Mouse (Mus musculus) adrenal gland, postnatal 14 days (tissue): ENCODE results near the gene Neurl1b. TPM values are rescaled to one million over a fixed set of nuclear protein-coding genes. Genes with fewer than 3 reads are reported as not detected.

ENCODE experiments used
- DNase-seq: peaks from one replicate; pipeline ENCODE4 v3.0.0; 2021; ENCODE audit warnings: mixed read lengths
- long read RNA-seq, 2 experiments: library from polyadenylated mRNA; stranded (forward); transcript quantifications; one replicate each; pipeline ENCODE4 v2.0.0; 2021
- total RNA-seq: library from RNA; stranded (reverse); gene quantifications from 2 replicates; pipeline ENCODE4 v1.2.3, GENCODE M21; 2021

Gene Neurl1b
- total RNA-seq: 50.0 and 51.1 TPM in 2 replicates
- long read RNA-seq, experiment 1, partial matches to known transcripts: 0 of 4 reads
- long read RNA-seq, experiment 1, other reads (novel, unspliced or antisense): 4 of 4 reads
- long read RNA-seq, experiment 2, partial matches to known transcripts: 0 of 8 reads
- long read RNA-seq, experiment 2, other reads (novel, unspliced or antisense): 8 of 8 reads

DNA sequence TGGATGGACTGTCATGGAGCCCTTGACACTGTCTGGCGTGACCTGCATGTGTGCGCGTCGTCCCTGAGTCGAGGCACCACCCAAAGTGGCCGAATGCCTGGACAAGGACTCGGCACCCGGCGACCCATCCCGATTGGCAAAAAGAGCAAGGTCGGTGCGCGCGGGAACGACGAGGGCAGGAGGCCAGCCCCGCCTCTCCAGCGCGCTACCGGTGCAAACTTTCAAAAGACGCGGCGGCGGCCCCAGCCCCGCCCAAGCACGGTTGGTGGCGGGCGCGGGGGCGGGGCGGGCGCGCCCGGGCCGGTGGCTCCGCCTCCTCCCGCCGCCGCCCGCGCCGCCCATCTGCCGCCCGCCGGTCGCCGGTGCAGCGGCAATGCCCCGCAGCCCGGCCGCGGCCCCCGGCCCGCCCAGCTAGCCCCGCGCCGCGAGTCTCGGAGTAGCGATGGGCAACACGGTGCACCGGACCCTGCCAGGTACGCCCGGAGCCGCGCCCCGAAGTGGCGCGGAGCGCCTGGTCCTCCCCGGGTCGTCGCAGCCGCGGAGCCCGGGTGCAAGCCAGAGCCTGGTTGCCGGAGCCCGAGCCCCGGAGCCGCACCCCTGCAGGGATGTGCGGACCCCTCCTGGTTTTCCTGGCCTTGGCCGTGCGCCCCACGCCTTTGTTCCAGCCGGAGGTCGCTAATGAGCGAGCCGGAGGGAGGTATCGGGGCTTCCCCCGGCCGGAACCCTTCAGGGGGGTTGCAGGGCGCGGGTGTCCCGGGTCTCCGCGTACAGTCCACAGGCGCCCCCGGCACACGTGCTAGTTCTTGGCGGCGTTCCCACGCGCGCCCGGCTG is at the start of gene Neurl1b:
TSS of gene Neurl1b (plus strand) at position 307 of the 832 bp plus-strand sequence.
- peak; percentile 83 for DNase-seq

DNA sequence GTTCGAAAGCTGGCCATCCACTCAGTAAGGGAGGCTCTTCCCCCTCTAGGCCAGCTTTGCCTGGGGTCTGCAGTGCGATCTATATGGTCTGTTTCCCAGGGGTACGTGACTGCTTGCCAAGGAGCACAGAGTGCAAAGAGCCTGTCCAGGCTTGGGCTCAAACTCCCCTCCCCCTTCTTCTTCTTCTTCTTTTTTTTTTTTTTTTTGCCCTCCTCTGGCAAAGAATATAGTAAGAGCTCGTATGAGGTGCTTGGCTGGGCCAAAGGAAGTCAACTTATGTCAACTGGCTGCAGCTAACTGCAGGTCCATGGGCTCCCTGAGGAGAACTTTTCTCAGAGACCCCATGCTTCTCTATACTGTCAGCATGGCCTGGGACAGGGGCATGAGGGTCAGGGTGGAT is 47.8 kb upstream of the Neurl1b start:
- no peak for DNase-seq

DNA sequence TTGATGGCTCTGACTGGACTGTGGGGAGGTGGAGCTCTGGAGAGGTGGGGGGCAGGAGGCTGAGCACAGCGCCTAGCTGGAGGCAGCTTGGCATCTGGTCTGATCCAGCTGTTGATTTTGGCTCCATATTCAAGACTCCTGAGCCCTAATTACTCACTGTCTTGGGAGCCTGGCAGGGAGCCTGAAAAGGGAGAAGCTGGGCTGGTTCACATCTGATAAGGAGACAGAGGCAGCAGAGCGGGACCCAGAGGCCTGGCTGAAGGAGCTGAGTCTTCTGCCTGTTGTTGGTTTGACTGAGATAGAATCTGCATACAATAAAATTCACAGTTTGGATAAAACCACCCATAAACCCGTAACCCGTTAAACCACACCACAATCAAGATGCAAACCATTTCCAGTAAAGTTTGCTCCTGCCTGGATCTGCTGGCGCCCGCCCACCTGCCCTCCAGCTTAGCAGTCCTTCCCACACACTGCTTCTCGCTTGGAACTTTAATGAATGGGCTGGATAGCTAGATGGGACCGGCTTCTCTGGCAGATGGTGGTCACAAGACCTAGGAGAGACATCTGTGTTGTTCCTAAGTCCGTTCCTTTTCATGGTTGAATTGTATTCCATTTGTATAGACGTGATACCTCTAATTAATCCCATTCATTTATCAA is 46.2 kb upstream of the Neurl1b start:
- DNase-seq: peak; percentile 91

DNA sequence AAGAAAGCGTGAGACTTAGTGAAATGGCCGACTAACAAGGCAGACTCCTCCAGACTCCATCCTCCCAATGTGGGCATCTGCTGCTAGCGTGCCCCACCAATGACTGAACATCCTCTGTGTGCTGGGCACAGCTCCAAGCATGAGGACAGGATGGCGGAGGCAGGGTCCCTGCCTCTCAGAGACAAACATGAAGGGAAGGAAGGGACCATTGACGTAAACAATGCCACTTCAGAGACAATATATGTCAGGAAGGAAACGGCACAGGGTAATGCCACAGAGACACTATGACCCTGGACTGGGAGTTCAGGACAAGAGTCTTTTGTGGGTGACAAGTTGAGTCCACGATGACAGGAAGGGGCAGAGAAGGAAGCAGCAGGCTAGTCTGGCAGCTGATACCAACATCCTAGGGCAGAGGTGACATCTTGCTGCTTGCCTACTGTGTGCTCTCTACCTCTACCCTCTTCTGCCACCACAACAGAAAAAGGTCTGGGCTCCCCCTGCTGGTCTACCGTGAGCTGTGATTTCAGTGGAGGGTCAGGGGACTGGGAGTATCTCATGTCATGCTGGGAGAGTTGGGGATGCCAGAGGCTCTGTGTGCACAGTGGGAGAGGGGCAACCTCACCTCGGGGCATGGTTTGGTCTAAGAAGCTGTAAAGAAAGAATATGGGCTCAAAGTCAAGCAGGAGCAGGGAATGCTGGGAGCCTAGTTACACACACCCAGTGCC is 43.9 kb upstream of the Neurl1b start:
- peak; percentile 72 for DNase-seq

DNA sequence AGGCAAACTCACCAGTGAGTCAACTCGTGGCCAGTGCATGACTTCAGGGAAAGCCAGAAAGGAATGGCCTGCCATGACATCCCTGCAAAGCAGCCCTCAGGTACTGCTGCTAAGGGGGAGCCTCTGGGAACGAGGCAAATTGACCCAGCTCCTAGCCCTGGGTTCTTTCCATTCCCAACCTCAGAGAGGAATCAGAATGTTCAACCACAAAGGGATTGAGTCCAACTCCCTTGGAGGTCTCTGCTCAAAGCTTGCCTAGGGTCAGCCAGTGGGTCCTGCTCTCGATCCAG is 43.4 kb upstream of the Neurl1b start:
- DNase-seq: no peak

DNA sequence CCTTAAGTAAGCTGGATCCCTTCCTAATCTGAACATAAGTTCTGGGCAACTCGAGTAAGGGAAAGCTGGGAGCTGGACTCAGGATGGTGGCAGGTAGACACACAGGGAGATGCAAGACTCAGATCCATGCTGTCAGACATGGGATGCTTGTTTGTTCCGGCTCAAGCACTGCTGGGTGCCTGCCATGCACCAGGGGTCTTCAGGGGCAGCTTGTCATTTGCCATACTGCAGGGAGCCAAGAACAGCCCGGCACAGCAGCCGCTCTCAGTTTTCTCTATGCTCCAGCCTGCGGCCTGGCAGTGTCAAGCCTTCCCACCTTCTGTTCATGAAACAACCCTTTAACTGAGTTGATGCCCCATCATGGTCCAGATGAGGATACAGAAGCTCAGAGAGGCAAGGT is 41.4 kb upstream of the Neurl1b start:
- no peak for DNase-seq

DNA sequence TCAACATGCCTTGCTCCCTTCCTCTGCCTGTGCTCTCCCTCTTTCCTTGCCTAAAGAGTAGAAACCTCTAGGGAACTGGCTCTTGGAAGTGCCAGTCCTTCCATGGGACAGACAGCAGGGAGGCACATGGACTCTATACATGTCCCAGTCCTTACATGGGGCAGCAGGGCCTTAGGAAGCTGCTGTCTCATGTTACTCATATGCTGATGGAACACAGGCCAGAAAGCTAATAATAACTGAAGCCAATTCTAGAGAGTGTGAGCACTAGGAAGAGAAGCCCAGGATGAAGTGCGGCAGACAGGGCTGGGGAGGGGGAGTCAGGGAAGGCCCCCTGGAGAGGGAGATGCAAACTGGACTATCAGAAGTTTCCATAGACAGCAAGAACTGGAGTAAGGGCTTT is 38.2 kb upstream of the Neurl1b start:
- no peak for DNase-seq

DNA sequence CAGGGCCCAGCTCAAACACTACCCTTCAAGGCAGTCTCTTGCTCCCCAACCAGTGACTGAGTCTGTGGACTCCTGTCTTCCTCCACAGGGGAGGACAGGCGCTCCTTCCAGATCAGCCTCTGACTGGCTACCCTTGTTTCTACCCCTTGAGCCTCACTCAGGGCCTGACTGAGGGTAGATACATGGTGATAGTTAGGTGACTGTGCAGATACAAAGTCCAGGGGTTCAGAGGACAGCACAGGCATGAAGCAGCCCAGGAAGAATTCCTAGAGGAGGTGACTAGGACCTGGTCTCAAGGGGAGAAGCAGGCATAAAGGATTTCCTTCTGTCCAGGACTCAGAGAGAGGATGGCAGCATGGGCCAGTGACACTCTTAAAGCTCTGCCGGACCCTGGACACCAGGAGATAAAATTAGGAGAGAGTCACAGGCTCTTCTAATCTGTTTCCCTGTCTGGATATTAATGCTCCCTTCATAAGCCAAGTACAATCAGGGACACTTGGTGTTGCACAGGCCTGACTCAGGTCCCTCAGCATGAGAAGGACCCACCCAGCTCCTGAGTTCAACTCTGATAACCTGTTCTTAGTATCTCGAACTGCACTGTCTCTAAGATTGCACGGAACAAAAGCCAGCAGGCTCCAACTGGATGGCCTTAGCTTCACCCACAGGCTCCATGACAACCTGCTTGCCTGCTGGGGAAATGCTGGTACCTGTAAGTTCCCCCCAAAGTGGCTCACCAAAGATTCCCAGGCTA is 37.5 kb upstream of the Neurl1b start:
- no peak for DNase-seq

DNA sequence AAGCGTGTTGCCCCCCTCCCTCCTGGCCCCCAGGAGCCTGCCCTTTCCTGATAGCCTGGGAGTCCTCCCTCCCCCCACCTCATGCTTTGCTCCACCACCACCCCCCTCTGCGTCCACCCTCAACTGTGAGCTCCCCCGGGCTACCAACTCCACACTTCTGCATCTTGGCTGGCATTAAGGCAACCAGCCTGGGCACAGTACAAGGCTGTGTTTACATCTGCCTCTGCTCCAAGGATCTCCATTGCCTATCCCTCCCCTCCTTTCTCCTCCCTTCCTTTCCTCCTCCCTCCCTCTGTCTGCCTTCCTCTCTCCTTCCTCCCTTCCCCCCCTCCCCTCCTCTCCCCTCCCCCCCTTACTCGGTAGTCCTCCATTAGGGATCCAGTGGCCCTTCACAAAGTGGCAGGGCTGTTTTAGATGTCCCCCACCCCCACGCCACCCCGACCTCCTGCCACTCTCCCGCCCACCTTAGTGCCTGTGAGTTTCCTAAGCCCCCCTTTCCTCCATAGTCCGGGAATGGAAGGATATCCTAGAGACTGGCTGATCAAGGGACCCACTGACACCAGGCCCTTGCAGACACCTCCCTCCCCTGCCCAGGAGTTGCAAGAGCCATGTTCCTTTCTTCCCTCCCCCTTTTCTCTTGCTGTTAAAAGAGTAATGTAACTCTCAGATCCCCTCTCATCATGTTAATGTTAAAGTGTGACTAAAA is 34.2 kb upstream of the Neurl1b start:
- no peak for DNase-seq

DNA sequence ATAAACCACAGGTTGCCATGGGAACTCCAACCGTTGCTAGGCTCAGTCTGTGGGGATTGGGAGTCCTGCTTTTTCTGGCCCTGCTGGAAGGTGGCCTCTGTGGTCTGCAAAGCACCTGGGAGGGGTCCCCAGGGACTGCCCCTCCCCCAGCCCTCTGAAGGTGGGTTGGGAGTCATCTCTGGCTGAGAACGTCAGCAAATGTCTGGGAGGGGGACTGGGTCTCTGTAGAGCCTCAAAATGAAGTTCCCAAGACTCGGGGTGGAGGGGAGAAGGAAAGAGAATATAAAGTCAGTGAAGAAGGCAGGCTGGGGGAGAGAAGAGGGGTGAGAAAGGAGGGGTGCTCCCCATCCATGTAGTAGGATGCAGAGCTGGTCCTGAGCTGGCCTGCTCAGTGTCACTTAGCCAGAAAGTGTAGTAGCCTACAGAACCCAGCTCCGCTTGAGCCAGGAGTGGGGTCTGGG is 33.6 kb upstream of the Neurl1b start:
- no peak for DNase-seq

DNA sequence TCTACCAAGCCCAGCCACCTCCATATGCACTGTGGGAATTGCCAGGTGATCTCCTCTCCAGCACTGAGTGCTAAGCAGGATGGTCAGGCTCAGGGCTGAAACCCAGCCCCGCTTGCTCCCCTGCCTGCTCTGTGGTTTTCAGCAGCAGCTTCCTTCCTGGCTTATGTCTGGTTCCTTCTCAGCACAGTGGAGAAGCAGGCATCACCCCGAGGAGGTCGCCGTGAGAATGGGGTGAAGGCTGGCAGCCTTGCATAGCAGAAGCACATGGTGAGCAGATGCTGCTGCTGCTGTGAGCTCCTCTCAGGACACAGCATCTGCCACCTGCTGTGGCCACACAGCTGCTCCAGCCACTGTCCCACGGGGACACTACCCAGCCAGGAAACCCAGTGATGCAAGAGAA is 33.0 kb upstream of the Neurl1b start:
- DNase-seq: no peak

DNA sequence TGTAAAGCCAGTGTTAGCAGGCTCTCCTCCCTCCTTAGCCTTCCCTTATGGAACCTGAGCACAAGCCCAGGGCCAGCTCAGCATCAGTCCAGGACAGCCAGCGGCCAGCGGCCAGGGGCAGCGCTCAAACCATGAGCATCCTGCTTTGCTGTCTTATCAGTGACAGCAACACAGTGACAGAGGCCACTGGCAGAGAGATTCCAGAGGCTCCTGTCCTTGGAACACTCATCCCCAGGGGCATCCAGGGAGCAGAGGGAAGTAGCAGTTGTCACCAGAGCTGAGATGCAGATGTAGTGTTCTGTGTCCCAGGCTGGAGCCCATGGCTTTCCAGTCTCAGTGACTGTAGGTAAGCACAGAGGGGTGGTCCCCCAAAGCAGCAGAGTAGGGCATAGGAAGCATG is 32.5 kb upstream of the Neurl1b start:
- DNase-seq: peak; percentile 70

DNA sequence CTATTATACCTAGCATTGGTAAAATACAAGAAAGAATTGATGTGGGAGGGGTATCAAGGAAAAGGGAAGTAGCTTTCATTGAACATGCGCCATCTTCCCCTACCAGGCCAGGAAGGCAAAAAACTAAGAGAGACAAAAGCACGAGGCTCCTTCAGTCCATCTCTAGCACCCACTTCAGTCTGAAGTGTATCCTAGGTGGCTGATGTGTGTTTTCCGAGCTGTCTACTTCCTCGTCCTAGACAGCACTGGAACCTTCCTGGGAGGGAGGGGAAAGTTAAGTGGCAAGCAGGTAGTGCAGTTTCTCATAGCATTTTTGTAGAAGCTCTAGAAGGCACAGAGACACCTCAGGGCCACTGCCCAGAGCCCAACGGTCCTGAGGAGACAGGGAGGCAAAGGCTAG is 31.9 kb upstream of the Neurl1b start:
- no peak for DNase-seq

DNA sequence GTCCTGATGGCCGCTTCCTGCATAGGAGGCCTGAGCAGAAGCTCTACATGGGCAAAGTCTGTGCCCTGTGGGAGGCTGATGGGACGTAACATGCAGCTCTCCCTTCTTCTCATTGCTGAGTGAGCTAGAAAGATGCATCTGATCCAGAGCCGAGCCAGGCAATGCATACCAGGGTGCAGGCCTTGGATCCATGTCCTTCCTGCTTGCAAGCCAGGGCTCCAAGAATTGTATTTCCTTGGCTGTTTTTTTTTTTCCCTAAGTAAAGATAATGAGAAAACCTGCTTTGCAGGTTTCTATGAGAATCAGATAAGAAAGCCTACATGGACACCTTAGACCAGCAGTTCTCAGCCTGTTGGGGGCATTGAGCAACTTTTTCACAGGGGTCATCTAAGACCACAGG is 30.5 kb upstream of the Neurl1b start:
- no peak for DNase-seq

DNA sequence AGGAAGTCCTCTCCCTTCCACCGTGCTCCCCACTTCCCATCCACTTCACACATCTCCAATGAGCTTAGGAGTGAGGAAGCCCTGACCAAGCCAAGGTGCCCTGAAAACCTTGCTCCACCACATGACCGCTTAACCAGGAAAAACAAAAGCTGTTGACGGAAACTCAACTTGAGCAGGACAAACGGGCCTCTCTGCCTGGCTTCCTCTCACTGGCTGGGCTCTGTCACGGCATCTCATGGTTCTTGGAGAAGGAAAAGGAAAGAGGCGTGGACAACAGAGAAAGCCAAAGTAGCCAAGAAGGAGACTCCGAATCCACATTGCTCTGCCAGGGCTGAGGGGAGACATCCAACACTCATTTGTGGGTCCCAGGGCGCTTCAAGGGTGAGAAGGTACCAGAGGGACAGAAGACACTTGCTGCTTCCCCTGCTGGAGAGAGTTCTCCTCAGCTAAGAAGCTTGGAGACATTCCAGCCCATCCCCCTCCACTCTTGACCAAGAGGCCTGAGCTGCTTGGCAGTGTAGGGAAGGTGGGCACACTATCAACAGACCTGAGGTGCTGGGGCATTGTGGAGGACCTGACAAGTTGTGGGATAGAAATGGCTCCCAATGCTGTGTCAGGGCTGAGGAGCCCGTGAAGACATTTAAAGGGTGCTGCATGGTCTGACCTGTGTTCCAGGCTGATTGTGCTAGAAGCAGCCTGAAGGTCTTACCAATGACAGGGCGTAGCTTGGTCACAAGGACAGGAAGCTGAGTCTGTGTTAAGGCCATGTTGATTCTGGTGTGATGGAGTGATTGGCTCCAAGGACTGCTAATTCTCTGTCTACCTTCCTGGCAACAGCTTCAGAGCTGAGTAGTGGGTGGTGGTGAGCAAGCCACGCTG is 29.1 kb upstream of the Neurl1b start:
- peak; percentile 41 for DNase-seq

DNA sequence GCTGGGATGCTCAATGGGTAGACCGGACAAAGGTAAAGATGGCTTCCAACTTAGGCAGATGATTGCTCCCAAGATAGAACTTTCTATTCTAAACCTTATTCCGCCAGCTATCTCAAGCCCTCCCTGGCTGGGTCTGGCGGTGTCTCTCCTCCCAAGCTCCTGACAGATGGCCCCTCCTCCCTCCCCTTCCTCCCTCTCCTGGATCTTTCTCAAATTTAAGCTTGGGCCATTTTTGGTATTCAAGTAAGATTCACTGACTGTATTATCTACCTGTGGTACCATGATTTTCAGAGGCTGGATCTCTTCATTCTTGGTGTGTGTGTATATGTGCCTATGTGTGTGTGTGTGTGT is 28.5 kb upstream of the Neurl1b start:
- no peak for DNase-seq

DNA sequence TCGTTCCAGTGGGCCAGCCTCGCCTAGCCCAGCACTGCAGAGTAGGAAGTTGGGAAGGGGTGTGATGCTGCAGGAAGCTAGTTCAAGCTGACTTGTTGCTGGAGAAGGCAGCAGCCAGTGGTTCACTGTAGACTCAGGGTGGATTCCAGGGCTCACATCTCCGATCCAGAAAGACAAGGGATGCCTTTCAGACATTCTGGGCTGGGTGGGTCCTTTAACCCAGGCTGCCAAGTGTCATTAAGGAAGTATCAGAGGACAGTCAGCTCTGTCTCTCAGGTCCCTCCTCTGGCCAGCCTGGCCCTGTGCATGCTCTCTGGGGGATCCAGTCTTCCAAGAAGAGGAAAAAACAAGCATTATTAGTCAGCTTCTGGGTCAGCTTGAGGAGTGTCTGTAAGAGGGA is 26.5 kb upstream of the Neurl1b start:
- DNase-seq: no peak

DNA sequence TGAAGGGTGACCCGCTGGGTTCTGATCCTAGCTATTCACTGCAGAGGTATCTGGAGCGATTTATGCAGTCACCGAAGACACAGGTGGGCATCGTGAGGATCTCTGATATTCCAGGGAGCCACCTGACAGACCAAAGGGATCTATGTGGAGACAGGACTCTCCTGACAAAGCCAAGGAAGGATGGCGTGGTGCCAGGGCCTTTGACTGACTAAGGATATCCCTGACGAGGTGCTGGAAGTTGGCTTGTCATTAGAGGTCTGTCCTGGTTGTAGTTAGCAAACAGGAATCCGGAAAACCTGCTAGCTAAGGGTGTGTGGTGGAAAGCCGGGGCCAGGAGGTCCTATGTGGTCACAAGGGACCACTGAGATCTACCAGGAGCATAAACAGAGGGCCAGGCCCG is 25.4 kb upstream of the Neurl1b start:
- peak; percentile 60 for DNase-seq

DNA sequence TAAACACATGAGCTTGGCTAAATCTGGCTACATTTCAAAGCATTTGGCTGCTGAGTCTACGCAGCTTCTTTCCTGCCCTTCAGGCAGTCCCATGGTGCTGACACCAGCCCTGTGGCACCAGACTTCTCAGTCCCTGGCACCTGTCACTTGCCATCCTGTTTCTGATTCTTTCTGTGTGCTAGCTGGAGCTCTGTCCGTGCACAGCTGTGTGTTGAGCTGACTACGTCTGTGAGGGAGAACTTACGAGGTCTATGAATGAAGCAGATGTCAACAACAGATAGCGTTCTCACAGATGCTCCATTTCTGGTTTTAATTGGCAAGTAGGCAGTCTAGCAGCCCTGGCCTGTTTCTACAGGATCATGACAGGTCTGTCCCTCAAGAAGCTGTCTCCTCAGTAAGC is 24.0 kb upstream of the Neurl1b start:
- DNase-seq: no peak

DNA sequence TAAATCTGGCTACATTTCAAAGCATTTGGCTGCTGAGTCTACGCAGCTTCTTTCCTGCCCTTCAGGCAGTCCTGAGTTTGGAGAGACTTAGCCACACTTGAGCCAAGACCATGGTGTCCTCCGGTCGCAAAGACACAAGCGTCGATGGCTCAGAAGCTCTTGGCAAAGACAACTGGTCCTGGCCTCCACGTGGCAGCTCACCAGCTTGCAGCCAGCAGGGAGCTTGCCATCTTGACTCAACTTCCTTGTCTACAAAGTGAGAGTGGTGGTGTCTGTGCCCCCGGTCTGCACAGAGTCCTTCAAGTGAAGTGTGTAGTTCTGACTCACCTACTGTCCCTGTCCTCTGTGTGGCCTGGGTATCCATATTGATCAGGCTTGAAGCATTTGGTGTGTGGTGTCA is 22.3 kb upstream of the Neurl1b start:
- DNase-seq: no peak

DNA sequence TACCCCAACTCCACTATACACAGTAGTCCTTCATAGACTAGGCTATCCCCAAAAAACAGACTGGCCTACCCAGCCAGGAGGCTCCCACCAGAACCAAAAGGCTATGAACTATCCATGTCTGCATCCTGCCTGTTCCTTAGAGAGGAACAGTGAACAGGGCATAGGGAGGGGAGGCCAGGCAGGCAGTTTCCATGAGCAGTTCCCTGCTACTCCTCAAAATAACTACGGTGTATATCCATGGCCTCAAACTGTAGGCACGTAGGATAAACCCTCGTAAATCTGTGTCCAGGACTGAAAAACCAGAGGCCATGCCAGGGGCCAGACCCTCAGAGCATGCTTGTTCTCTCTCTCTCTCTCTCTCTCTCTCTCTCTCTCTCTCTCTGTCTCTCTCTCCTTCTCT is 17.9 kb upstream of the Neurl1b start:
- no peak for DNase-seq
